Mouse (Mus musculus) liver, embryonic 14.5 days (tissue): Measurements from ENCODE around the gene Meox1. TPM values are rescaled to one million over a fixed set of nuclear protein-coding genes. Genes with fewer than 3 reads are reported as not detected.

Experiments
- ATAC-seq: fragments of 200-750 bp; cut with Nextera tagmentation; 2 replicates; pipeline ENCODE4 v1.8.0; 2017; ENCODE audit warnings: moderate number of reproducible peaks, mild to moderate bottlenecking, moderate library complexity; ENCODE audit not compliant: insufficient read depth
- DNase-seq, 3 experiments: peaks; one replicate each; pipeline ENCODE4 v3.0.0-alpha.2; 2012 to 2013; ENCODE audit warnings: low read depth in 3 of 3, low spot score in 3 of 3
- H3K27ac ChIP-seq: fragments of 300-500 bp; sonication (generic); 2 replicates; pipeline ENCODE4 v1.5.1; 2014; ENCODE audit warnings: moderate library complexity, mild to moderate bottlenecking, control low read depth, inconsistent platforms
- H3K27me3 ChIP-seq: fragments of 300-500 bp; sonication (generic); 2 replicates; pipeline ENCODE4 v1.6.1; 2014; ENCODE audit warnings: mild to moderate bottlenecking, low read length, moderate library complexity; ENCODE audit not compliant: control insufficient read depth, insufficient read depth
- H3K36me3 ChIP-seq: fragments of 300-500 bp; sonication (generic); replicated peaks from 2 replicates; pipeline ENCODE4 v1.6.1; 2014; ENCODE audit warnings: low read depth; ENCODE audit not compliant: control insufficient read depth, insufficient read depth
- H3K4me1 ChIP-seq, 2 experiments: fragments of 200-500 bp in 1 of 2; fragments of 300-500 bp in 1 of 2; sonication (generic) in 1 of 2; replicated peaks; 2 replicates each; pipeline ENCODE4 v1.6.1; 2012 to 2014; ENCODE audit warnings: antibody characterized with exemption in 1 of 2, inconsistent platforms in 1 of 2, low read length in 1 of 2; ENCODE audit not compliant: control insufficient read depth in 2 of 2, insufficient read depth in 2 of 2
- H3K4me2 ChIP-seq: fragments of 300-500 bp; sonication (generic); 2 replicates; pipeline ENCODE4 v1.6.1; 2014; ENCODE audit warnings: low read depth, mild to moderate bottlenecking, control low read depth, moderate library complexity
- H3K4me3 ChIP-seq, 2 experiments: fragments of 200-500 bp in 1 of 2; fragments of 300-500 bp in 1 of 2; sonication (generic) in 1 of 2; 2 replicates each; pipeline ENCODE4 v1.5.1; 2012 to 2014; ENCODE audit warnings: low read depth in 2 of 2, low read length in 2 of 2, mild to moderate bottlenecking in 2 of 2, control low read depth in 1 of 2, inconsistent platforms in 1 of 2, moderate library complexity in 1 of 2; ENCODE audit not compliant: insufficient read depth in 1 of 2
- H3K9ac ChIP-seq: fragments of 300-500 bp; sonication (generic); replicated peaks from 2 replicates; pipeline ENCODE4 v1.6.1; 2014; ENCODE audit warnings: mild to moderate bottlenecking, control low read depth, moderate library complexity
- H3K9me3 ChIP-seq: fragments of 300-500 bp; sonication (generic); 2 replicates; pipeline ENCODE4 v1.6.1; 2016; ENCODE audit warnings: low read length, mixed read lengths; ENCODE audit not compliant: control insufficient read depth
- CTCF ChIP-seq: IDR thresholded peaks from 2 replicates; pipeline ENCODE4 v1.5.1; 2016; ENCODE audit warnings: antibody characterized with exemption, low read depth, control low read depth
- EP300 ChIP-seq: IDR thresholded peaks from 2 replicates; pipeline ENCODE4 v1.6.1; 2016; ENCODE audit warnings: antibody characterized with exemption, low read depth
- WGBS: fragments of 180-500 bp; shearing (Covaris S2); extraction: QIAGEN DNeasy Blood & Tissue Kit; methylation state at CpG from one replicate; pipeline ENCODE4 v1.1.7; 2014; ENCODE audit not compliant: insufficient replicate concordance; 5-methylcytosine and 5-hydroxymethylcytosine counted together
- polyA plus RNA-seq, 2 experiments: library from polyadenylated mRNA; depleted of rRNA in 1 of 2; stranded (reverse) in 1 of 2; unstranded in 1 of 2; fragments of >200 nt; fragmentation: Nextera tagmentation in 1 of 2; extraction: Ambion mirVana in 1 of 2; gene quantifications; 2 replicates each; pipeline versions ENCODE4 v1.2.1 to v1.2.3; 2012 to 2014

The Meox1 gene
- polyA plus RNA-seq, 2 experiments, result 0.28 to 0.36 TPM

DNA sequence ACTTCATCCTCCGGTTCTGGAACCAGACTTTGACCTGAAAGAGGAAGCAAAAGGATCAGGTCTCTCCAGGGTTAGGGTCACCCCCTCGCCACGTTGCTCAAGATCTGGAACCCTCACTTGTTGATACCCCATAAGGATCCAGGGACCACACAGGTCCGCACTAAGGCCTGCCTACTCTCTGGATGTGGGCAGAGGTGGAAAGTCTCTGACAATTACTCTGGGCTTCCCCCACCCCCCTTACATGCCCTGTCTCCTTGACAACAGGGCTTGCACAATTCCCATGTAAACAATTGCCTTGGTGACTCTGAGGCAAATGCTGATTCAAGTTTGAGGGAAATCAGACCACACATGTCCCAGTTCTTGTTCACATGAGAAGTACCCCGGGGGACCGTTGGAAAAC, 15.5 kb downstream of the Meox1 start:
- H3K4me2 ChIP-seq, result no peak overlapping the region; the same call in 1 of the 2 replicates
- no peak overlapping the region for H3K9ac ChIP-seq
- H3K27me3 ChIP-seq, result no peaks in the 10 kb centered on the region; the same call in 1 of the 2 replicates
- WGBS, result 31% methylated on average over 6 of the region's 6 CpGs
- H3K4me3 ChIP-seq, result no peak overlapping the region
- TF ChIP-seq CTCF, result no peak
- TF ChIP-seq EP300, result no peak
- H3K4me1 ChIP-seq, result peaks cover 0 to 5% of the 10 kb centered on the region in 2 experiments; a peak in 1 of 4 replicates
- H3K36me3 ChIP-seq, result no peaks in the 10 kb centered on the region
- H3K27ac ChIP-seq, result no peak overlapping the region
- no peaks in the 10 kb centered on the region for H3K9me3 ChIP-seq
- ATAC-seq, result peak; percentile 43; the same call in 1 of the 2 replicates
- DNase-seq, result peak in 2 of 3 experiments; percentile 13 to 29

DNA sequence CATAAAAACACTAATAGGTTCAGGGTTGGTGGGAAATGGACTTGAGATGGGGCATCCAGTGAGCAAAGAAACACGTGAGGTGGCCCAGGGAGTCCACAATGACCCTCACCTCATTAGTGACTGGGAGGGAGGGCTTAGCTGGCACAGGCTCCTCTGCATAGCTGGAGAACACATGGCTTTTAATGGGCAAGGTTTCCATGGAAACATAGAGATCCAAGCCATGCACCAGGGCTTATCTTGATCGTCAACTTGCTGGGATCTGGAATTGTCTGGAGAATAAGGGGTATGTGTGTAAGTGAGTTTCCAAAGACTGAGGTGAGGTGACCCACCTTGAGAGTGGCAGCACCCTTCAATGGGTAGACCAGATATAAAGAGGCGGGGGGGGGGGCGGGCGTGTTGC, 19.2 kb downstream of the Meox1 start:
- no peak for TF ChIP-seq EP300
- no peak for TF ChIP-seq CTCF
- peaks cover 0 to 2% of the 10 kb centered on the region in 2 experiments; a peak in 1 of 4 replicates for H3K4me1 ChIP-seq
- no peak overlapping the region for H3K4me3 ChIP-seq
- H3K4me2 ChIP-seq, result no peak overlapping the region
- ATAC-seq, result no peak
- no peak overlapping the region for H3K27ac ChIP-seq
- H3K27me3 ChIP-seq, result no peaks in the 10 kb centered on the region; the same call in 1 of the 2 replicates
- 66% methylated on average over 5 of the region's 5 CpGs for WGBS
- H3K9ac ChIP-seq, result no peak overlapping the region
- H3K9me3 ChIP-seq, result no peaks in the 10 kb centered on the region
- H3K36me3 ChIP-seq, result no peaks in the 10 kb centered on the region
- DNase-seq, result no peak

DNA sequence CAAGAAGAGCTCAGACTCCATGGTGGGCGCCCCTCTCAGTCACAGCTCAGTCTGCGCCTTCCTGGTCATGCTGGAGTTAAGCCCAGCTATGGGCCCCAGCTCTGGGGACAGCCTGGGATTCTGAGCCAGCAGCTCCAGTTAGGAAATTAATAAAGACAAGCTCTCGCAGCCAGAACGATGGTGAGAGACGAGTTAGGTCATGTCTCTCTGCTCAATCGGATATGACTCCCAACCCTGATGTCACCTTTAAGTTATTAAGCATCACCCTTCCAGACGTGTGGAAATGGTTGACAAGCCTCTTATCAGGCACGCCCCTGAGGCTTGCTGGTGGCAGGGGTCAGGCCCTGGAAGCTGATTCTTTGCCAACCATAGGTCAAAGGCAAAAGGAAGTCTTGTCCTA, 20.3 kb downstream of the Meox1 start:
- Histone ChIP-seq H3K27ac (no peak overlapping the region), H3K4me2 (no peak overlapping the region), H3K27me3 (no peaks in the 10 kb centered on the region; the same call in 1 of the 2 replicates), H3K36me3 (no peaks in the 10 kb centered on the region), H3K4me3 (no peak overlapping the region), H3K9ac (no peak overlapping the region), H3K9me3 (no peaks in the 10 kb centered on the region), H3K4me1 (no peaks in the 10 kb centered on the region; a peak in 1 of 4 replicates)
- ATAC-seq, result no peak
- TF ChIP-seq EP300 (no peak), CTCF (no peak)
- DNase-seq, result no peak
- WGBS, result 48% methylated on average over 8 of the region's 8 CpGs

DNA sequence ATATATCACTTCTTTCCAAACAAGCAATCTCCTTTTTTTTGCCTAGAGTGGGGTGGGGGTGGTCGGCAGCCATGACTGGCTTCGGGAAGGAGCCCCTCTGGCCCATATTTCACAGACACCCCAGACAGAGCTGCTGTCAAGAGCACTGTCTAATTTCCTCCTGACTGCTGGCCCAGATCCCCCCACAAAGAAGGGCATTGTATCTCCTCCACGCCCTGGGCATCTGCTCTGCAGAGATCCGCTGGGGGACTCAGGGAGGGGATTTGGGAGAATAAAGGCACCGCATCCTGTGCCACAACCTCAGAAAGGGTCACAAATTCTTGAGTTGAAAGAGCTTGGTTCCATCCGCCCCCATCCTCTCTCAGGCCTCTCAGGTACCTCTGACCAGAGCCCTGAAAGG, 22.7 kb downstream of the Meox1 start:
- Histone ChIP-seq H3K4me1 (no peaks in the 10 kb centered on the region), H3K9me3 (no peaks in the 10 kb centered on the region), H3K9ac (no peak overlapping the region), H3K4me2 (no peak overlapping the region), H3K27ac (no peak overlapping the region), H3K27me3 (no peaks in the 10 kb centered on the region), H3K36me3 (no peaks in the 10 kb centered on the region), H3K4me3 (no peak overlapping the region)
- ATAC-seq, result no peak
- WGBS, result 48% methylated on average over 6 of the region's 6 CpGs
- no peak for DNase-seq
- TF ChIP-seq EP300 (no peak), CTCF (no peak)

DNA sequence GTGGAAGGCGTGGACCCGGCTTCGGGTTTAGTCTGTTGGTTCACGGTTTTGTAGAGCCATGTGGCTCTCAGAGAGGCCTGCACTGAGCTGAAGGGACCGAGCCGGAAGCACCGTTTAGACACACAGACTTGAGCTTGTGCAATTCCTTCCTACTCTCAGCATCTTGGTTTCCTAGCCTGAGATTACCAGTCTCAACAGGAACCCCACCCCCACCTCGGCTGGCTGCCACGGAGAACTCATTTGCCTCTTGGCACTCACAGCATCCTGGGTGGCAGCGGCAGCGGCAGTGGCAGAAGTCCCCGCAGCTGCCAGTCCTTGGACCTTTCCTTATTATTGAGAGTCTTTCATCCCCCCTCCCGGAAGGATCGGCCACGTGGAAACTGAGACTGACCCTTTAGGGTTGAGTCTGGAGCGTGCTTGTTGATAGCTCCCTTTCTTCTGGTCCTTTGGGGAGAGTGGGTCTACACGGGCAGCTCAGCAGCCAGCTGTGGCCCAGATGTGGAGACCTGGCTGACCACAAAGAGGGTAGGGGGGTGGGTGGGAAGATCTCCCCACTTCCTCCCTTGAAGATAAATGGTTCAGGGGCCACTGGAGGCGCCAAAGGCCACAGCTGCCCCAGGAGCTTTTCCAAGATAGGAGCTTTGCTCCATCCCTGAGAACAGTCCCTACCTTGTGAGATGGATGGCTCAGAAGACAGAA, 24.0 kb downstream of the Meox1 start:
- H3K9ac ChIP-seq, result no peak overlapping the region
- H3K27ac ChIP-seq, result no peak overlapping the region
- no peak for DNase-seq
- no peak overlapping the region for H3K4me2 ChIP-seq
- no peaks in the 10 kb centered on the region for H3K27me3 ChIP-seq
- no peaks in the 10 kb centered on the region for H3K9me3 ChIP-seq
- ATAC-seq, result no peak
- TF ChIP-seq CTCF, result no peak
- no peaks in the 10 kb centered on the region for H3K36me3 ChIP-seq
- H3K4me3 ChIP-seq, result no peak overlapping the region
- H3K4me1 ChIP-seq, result no peaks in the 10 kb centered on the region
- WGBS, result 25% methylated on average over 18 of the region's 18 CpGs
